Mouse (Mus musculus): Measurements from ENCODE around the gene Xpot.

DNA sequence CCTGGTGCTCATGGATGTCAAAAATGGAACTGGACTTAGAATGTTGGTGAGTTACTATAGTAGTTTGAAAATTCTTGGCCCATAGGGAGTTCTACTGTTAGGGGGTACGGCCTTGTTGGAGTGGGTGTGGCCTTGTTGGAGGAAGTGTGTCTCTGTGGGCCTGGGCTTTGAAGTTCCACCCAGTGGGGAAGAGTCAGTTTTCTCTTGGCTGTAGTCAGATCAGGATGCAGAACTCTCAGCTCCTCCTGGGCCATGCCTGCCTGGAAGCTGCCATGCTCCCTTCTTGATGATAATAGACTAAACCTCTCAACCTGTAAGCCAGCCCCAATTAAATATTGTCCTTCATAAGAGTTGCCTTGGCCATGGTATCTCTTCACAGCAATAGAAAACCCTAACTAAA is 8.0 kb upstream of the Xpot start:
- TF ChIP-seq CTCF (conservative IDR thresholded peaks at IDR 0.05 in 1 of 2, IDR thresholded peaks at IDR 0.05 in 1 of 2; ENCODE audit: low read depth in 2 of 2, low read length in 2 of 2) (no peak), MXI1 (IDR thresholded peaks at IDR 0.05; ENCODE audit: low read depth, low read length) (no peak), MEF2A (IDR thresholded peaks at IDR 0.05; ENCODE audit: borderline replicate concordance, low read depth, low read length) (no peak), POLR2A (IDR thresholded peaks at IDR 0.05; ENCODE audit: low read depth, low read length) (no peak), EP300 (IDR thresholded peaks at IDR 0.05; ENCODE audit: low read length) (no peak), ZMIZ1 (IDR thresholded peaks at IDR 0.05; ENCODE audit: low read depth, low read length) (no peak), SIN3A (IDR thresholded peaks at IDR 0.05; ENCODE audit: low read length) (no peak), USF2 (conservative IDR thresholded peaks at IDR 0.05; ENCODE audit: low read depth, low read length) (no peak)
